Mouse (Mus musculus) left cerebral cortex, adult 6 months (tissue): ENCODE results near the gene Olfr259. TPM values are rescaled to one million over a fixed set of nuclear protein-coding genes. Genes with fewer than 3 reads are reported as not detected.

Experiments used
- long read RNA-seq, 2 experiments: library from polyadenylated mRNA; unstranded; transcript quantifications; one replicate each; pipeline ENCODE4 v2.0.0; 2019 to 2020
- polyA plus RNA-seq: library from polyadenylated mRNA; unstranded; fragments of <200 nt; fragmentation: Nextera tagmentation; gene quantifications from 2 replicates; pipeline ENCODE4 v1.2.3, GENCODE M21; 2021

Olfr259 gene
- not detected in 2 replicates for polyA plus RNA-seq
- long read RNA-seq, experiment 1, result 0 reads
- long read RNA-seq, experiment 2, result 0 reads

GRCm38 (mm10) chr2:87114467-87114866, at the start of gene Olfr259:
TSS of gene Olfr259 (minus strand) at chr2:87114567.

GRCm38 (mm10) chr2:87152524-87152923, 38.2 kb upstream of the Olfr259 start, which contains the start of gene Olfr1111:
TSS of gene Olfr1111 (minus strand) at chr2:87152624.

GRCm38 (mm10) chr2:87140200-87140599, 25.8 kb upstream of the Olfr259 start, which contains the start of gene Olfr1110:
TSS of gene Olfr1110 (minus strand) at chr2:87140300.

GRCm38 (mm10) chr2:87095908-87096307, 18.5 kb downstream of the Olfr259 start, which contains the start of gene Olfr1109:
TSS of gene Olfr1109 (minus strand) at chr2:87096008.

GRCm38 (mm10) chr2:87075717-87076116, 38.6 kb downstream of the Olfr259 start, which contains the start of gene Olfr1107:
TSS of gene Olfr1107 (minus strand) at chr2:87075817.

Other genes starting within 250 kb of the Olfr259 start
- gene Gm13723, start 239.8 kb downstream of the Olfr259 start, polyA plus RNA-seq, result not detected in 2 replicates
- not detected in 2 replicates for gene Olfr1097, start 222.4 kb downstream of the Olfr259 start, polyA plus RNA-seq
- gene Olfr1098, start 190.0 kb downstream of the Olfr259 start, polyA plus RNA-seq, result not detected in 2 replicates
- gene Olfr1099, start 153.9 kb downstream of the Olfr259 start, polyA plus RNA-seq, result not detected in 2 replicates
- gene Olfr1100, start 134.6 kb downstream of the Olfr259 start, polyA plus RNA-seq, result not detected in 2 replicates
- not detected in 2 replicates for gene Olfr1101, start 123.3 kb downstream of the Olfr259 start, polyA plus RNA-seq
- gene Olfr1102, start 116.2 kb downstream of the Olfr259 start, polyA plus RNA-seq, result not detected in 2 replicates
- gene Olfr1104, start 87.5 kb downstream of the Olfr259 start, polyA plus RNA-seq, result not detected in 2 replicates
- gene Olfr1105, start 78.0 kb downstream of the Olfr259 start, polyA plus RNA-seq, result not detected in 2 replicates
- gene Olfr1106, start 62.3 kb downstream of the Olfr259 start, polyA plus RNA-seq, result not detected in 2 replicates
- gene Olfr1107, start 38.8 kb downstream of the Olfr259 start, polyA plus RNA-seq, result not detected in 2 replicates
- not detected in 2 replicates for gene Olfr1109, start 18.6 kb downstream of the Olfr259 start, polyA plus RNA-seq
- gene Olfr1110, start 25.7 kb upstream of the Olfr259 start, polyA plus RNA-seq, result not detected in 2 replicates
- gene Olfr1111, start 38.1 kb upstream of the Olfr259 start, polyA plus RNA-seq, result not detected in 2 replicates
- gene Olfr1112, start 73.2 kb upstream of the Olfr259 start, polyA plus RNA-seq, result not detected in 2 replicates
- gene Olfr1113, start 94.4 kb upstream of the Olfr259 start, polyA plus RNA-seq, result not detected in 2 replicates
- gene Olfr1115, start 133.4 kb upstream of the Olfr259 start, polyA plus RNA-seq, result not detected in 2 replicates
- not detected in 2 replicates for gene Olfr1116, start 153.0 kb upstream of the Olfr259 start, polyA plus RNA-seq
- not detected in 2 replicates for gene Olfr1118, start 193.0 kb upstream of the Olfr259 start, polyA plus RNA-seq
- gene Olfr1120, start 240.2 kb upstream of the Olfr259 start, polyA plus RNA-seq, result not detected in 2 replicates